Mouse (Mus musculus) limb, embryonic 15.5 days (tissue): ENCODE results near the gene Tex26. TPM values are rescaled to one million over a fixed set of nuclear protein-coding genes. Genes with fewer than 3 reads are reported as not detected.

Experiments used
- ATAC-seq: fragments of 200-750 bp; cut with Nextera tagmentation; 2 replicates; pipeline ENCODE4 v1.8.0; 2017; ENCODE audit warnings: low read depth, moderate TSS enrichment; ENCODE audit not compliant: insufficient number of reproducible peaks, low FRiP score, low TSS enrichment
- H3K27ac ChIP-seq: fragments of 300-500 bp; sonication (generic); 2 replicates; pipeline ENCODE4 v1.5.1; 2015; ENCODE audit warnings: moderate library complexity, mild to moderate bottlenecking, inconsistent platforms
- H3K27me3 ChIP-seq: fragments of 300-500 bp; sonication (generic); 2 replicates; pipeline ENCODE4 v1.6.1; 2015; ENCODE audit warnings: inconsistent platforms
- H3K36me3 ChIP-seq: fragments of 300-500 bp; sonication (generic); 2 replicates; pipeline ENCODE4 v1.6.1; 2015; ENCODE audit warnings: inconsistent platforms
- H3K4me1 ChIP-seq: fragments of 300-500 bp; sonication (generic); 2 replicates; pipeline ENCODE4 v1.6.1; 2015; ENCODE audit warnings: inconsistent platforms
- H3K4me2 ChIP-seq: fragments of 300-500 bp; sonication (generic); 2 replicates; pipeline ENCODE4 v1.6.1; 2015; ENCODE audit warnings: mild to moderate bottlenecking, inconsistent platforms
- H3K4me3 ChIP-seq: fragments of 300-500 bp; sonication (generic); 2 replicates; pipeline ENCODE4 v1.5.1; 2015; ENCODE audit warnings: mild to moderate bottlenecking, inconsistent platforms
- H3K9ac ChIP-seq: fragments of 300-500 bp; sonication (generic); 2 replicates; pipeline ENCODE4 v1.6.1; 2015; ENCODE audit warnings: inconsistent platforms
- H3K9me3 ChIP-seq: fragments of 300-500 bp; sonication (generic); 2 replicates; pipeline ENCODE4 v1.6.1; 2016; ENCODE audit warnings: inconsistent platforms
- WGBS: fragments of 180-500 bp; shearing (Covaris S2); methylation state at CpG from one replicate; pipeline ENCODE4 v1.1.7; 2015; 5-methylcytosine and 5-hydroxymethylcytosine counted together
- polyA plus RNA-seq: library from polyadenylated mRNA; unstranded; fragments of >200 nt; fragmentation: Nextera tagmentation; extraction: Ambion mirVana; gene quantifications from 2 replicates; pipeline ENCODE4 v1.2.1, GENCODE M21; 2015

The Tex26 gene
- polyA plus RNA-seq, 1 experiment from 2014 or later, result 0.41 TPM

- Histone ChIP-seq H3K27ac (no peak overlapping the region), H3K36me3 (no peaks in the 10 kb centered on the region), H3K4me2 (no peak overlapping the region), H3K4me3 (no peak overlapping the region), H3K4me1 (no peaks in the 10 kb centered on the region), H3K9me3 (no peaks in the 10 kb centered on the region), H3K27me3 (no peaks in the 10 kb centered on the region), H3K9ac (no peak overlapping the region)
- ATAC-seq, result no peak
- WGBS, result 42% methylated on average over 4 of the region's 4 CpGs
Measured at GRCm38 (mm10) chr5:149499936-149500335, 60.5 kb downstream of the Tex26 start.

DNA sequence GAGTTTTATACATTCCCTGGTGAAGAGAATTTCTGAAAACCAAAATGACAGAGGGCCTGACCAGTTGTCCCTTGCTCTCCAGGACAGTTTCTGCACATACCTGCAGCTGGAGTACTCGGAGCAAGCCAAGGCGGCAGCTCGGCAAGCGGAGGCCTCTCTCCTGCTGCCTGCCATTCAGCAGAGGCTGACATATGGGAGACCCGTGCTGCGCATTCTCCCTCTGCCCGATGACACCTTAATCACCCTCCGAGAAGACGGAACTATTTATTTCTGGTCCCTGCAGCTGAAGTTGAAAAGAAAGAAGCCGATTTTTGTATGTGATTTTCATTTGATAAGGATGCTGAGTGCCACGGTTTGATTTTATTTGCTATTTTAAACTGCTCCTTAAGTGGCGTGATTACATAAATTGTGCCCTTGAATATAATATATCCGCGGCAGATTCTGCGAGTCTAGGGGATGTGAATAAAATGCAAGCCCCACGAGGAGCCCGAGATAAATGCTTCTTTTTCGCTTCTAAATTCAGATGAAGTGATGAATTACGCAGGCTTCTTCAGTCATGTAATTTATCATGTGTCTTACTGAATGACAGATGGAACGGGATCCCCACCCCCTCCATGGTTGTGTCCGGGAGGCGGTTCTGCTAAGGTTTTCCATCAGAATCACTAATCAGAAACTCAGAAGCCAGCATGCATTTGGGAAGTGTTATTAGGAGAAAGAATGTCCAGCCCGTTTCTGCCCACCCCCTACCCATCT is 64.1 kb downstream of the Tex26 start:
- Histone ChIP-seq H3K27me3 (no peaks in the 10 kb centered on the region), H3K9me3 (no peaks in the 10 kb centered on the region), H3K27ac (no peak overlapping the region), H3K36me3 (no peaks in the 10 kb centered on the region), H3K4me3 (no peak overlapping the region), H3K9ac (no peak overlapping the region), H3K4me2 (no peak overlapping the region), H3K4me1 (no peaks in the 10 kb centered on the region)
- no peak for ATAC-seq
- 74% methylated on average over 23 of the region's 23 CpGs for WGBS

DNA sequence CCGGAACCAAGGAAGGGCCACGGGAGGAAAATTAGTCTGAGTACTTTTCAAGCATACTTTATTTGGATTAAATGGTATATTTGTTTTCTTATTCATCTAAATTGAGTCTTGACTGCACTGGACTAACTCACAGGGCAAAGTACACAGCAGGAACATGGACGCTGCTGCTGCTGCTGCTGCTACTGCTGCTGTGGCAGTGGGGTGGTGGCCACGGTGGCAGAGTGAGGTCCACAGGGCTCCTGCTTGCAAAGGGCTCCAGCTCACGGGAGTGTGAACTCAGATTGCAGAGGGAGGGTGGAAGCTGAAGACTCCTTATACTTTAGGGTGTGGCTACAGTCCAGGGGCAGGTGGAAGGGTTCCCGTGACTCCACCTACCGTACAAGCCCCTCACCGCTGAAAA is 65.5 kb downstream of the Tex26 start:
- no peak overlapping the region for H3K9ac ChIP-seq
- no peak overlapping the region for H3K4me2 ChIP-seq
- no peak overlapping the region for H3K27ac ChIP-seq
- no peak for ATAC-seq
- 80% methylated on average over 8 of the region's 8 CpGs for WGBS
- no peak overlapping the region for H3K4me3 ChIP-seq
- no peaks in the 10 kb centered on the region for H3K4me1 ChIP-seq
- no peaks in the 10 kb centered on the region for H3K27me3 ChIP-seq
- H3K9me3 ChIP-seq, result no peaks in the 10 kb centered on the region
- no peaks in the 10 kb centered on the region for H3K36me3 ChIP-seq

- Histone ChIP-seq H3K27ac (no peak overlapping the region), H3K36me3 (no peaks in the 10 kb centered on the region), H3K4me3 (no peak overlapping the region), H3K4me2 (no peak overlapping the region), H3K27me3 (no peaks in the 10 kb centered on the region), H3K9ac (no peak overlapping the region), H3K4me1 (no peaks in the 10 kb centered on the region), H3K9me3 (no peaks in the 10 kb centered on the region)
- no peak for ATAC-seq
- 100% methylated on average over 2 of the region's 2 CpGs for WGBS
Measured at GRCm38 (mm10) chr5:149506033-149506432, 66.6 kb downstream of the Tex26 start.

DNA sequence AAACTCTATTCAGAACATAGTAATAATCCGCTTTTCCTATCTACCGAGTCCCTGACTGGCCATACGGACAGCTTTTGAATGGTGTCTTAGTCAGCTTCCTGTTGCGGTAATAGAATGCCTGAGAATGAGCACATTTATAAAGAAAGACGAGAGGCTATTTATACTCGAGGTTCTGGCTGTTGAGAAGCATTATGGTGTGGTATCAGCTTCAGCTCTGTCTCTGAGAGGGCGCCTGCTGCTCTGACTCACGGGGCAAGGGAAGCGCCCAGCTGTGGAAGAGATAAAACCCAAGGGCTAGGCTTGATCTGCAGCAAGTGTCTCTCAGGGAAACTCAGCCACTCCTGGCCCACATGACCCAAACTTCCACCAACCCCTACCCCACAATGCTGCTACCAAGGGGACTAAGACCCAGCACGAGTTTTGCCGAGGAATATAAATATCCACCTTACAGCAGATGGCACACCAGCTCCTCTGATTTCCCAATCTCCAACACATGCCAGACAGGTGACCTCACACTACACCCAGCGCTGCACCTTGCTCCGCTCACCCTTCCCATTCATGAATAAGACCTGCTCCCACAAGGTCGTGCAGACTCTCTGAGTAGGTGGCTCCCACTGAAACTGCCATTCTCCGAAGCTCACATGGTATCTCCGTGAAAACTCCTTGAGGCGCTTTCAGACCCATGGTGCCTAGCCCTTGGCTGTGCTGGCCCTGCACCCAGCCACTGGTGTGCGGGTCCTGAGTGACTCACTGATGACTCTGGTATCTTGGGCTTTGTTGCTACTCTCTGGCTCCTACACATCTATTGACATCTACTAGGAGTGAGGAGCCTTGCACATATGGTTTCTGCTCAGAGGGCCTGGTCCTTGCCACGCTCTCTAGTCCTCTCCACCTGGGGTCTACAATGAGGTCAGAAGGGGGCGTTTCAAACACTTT is 68.9 kb downstream of the Tex26 start:
- H3K9ac ChIP-seq, result no peak overlapping the region
- no peaks in the 10 kb centered on the region for H3K9me3 ChIP-seq
- H3K4me2 ChIP-seq, result no peak overlapping the region
- ATAC-seq, result no peak
- H3K27me3 ChIP-seq, result no peaks in the 10 kb centered on the region
- H3K27ac ChIP-seq, result no peak overlapping the region
- H3K4me3 ChIP-seq, result no peak overlapping the region
- H3K4me1 ChIP-seq, result peaks cover 1% of the 10 kb centered on the region
- H3K36me3 ChIP-seq, result no peaks in the 10 kb centered on the region
- WGBS, result 79% methylated on average over 20 of the region's 20 CpGs

DNA sequence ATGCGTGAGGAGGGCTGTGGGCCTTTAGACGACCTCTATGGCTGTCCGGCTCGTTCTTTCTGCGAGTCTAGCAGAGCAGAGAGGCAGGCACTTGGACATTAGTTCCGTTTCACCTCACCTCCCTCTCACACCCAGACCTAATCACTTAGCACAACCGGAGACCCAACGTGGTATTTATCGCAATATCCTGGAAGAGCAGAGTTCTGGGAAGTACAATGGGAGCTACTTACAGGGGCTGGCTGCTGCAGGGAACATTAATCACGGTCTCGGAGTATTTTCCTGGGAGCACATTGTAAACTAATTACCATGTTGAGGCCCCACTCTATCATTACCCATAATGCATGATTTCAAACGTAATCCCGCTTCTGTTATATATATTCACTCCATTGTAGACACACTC is 70.9 kb downstream of the Tex26 start:
- Histone ChIP-seq H3K4me2 (no peak overlapping the region), H3K36me3 (no peaks in the 10 kb centered on the region), H3K27me3 (no peaks in the 10 kb centered on the region), H3K4me1 (peaks cover 18% of the 10 kb centered on the region), H3K27ac (no peak overlapping the region), H3K9ac (no peak overlapping the region), H3K9me3 (no peaks in the 10 kb centered on the region), H3K4me3 (no peak overlapping the region)
- no peak for ATAC-seq
- WGBS, result 65% methylated on average over 13 of the region's 13 CpGs

- Histone ChIP-seq H3K27ac (no peak overlapping the region), H3K27me3 (no peaks in the 10 kb centered on the region), H3K9me3 (no peaks in the 10 kb centered on the region), H3K9ac (no peak overlapping the region), H3K4me2 (no peak overlapping the region), H3K4me3 (no peak overlapping the region), H3K36me3 (no peaks in the 10 kb centered on the region), H3K4me1 (peaks cover 18% of the 10 kb centered on the region)
- 26% methylated on average over 3 of the region's 3 CpGs for WGBS
- ATAC-seq, result no peak
Measured at GRCm38 (mm10) chr5:149512695-149513094, 73.2 kb downstream of the Tex26 start.

DNA sequence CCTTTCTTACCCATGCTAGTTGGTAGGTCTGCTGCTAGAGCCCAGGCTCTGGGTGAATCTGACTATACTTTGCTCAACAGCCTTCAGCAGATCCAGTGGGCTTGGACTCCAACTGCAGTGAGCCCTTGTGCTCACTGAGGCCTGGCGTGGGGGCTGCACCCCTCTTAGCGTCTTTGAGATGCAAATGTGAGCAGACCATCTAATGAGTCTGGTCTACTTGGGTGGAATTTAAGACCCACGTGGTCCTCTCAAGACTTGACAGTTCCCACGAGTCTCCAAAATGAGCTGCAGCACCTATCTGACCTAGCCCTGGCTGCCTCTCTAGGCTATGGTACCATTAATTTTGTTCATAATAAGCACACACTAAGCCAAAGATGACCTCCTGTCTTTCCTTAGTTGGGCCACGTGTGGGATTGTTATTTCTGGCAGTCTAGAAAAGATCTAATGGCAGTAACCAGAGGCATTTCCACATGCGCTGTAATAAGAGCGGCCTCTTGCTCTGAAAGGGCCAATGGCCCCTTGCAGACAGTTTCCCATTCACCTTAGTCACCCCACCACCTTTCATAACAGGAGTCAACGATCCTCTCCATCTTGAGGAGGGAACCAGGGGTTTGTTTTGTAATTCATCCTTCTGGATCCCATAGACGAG is 74.1 kb downstream of the Tex26 start:
- no peaks in the 10 kb centered on the region for H3K9me3 ChIP-seq
- H3K36me3 ChIP-seq, result no peaks in the 10 kb centered on the region
- no peaks in the 10 kb centered on the region for H3K27me3 ChIP-seq
- H3K4me1 ChIP-seq, result peaks cover 18% of the 10 kb centered on the region
- H3K4me3 ChIP-seq, result no peak overlapping the region
- H3K9ac ChIP-seq, result no peak overlapping the region
- 0 out of 2 replicates have a peak, but pooled peaks have one; percentile 16 for ATAC-seq
- peak overlapping the region; percentile 71 for H3K27ac ChIP-seq
- WGBS, result 40% methylated on average over 9 of the region's 9 CpGs
- H3K4me2 ChIP-seq, result peak overlapping the region; percentile 35

GRCm38 (mm10) chr5:149514087-149514671 is 74.7 kb downstream of the Tex26 start:
- Histone ChIP-seq H3K4me3 (no peak overlapping the region), H3K27ac (peak overlapping the region; percentile 71), H3K4me2 (peak overlapping the region; percentile 35), H3K4me1 (peaks cover 18% of the 10 kb centered on the region), H3K9me3 (no peaks in the 10 kb centered on the region), H3K27me3 (no peaks in the 10 kb centered on the region), H3K36me3 (no peaks in the 10 kb centered on the region), H3K9ac (no peak overlapping the region)
- no peak for ATAC-seq
- WGBS, result 12% methylated on average over 14 of the region's 14 CpGs

- Histone ChIP-seq H3K27ac (peak overlapping the region; percentile 71; the same call in 1 of the 2 replicates), H3K36me3 (no peaks in the 10 kb centered on the region), H3K9ac (no peak overlapping the region), H3K27me3 (no peaks in the 10 kb centered on the region), H3K9me3 (no peaks in the 10 kb centered on the region), H3K4me2 (no peak overlapping the region), H3K4me3 (no peak overlapping the region), H3K4me1 (peaks cover 18% of the 10 kb centered on the region)
- no peak for ATAC-seq
- 27% methylated on average over 2 of the region's 3 CpGs for WGBS
Measured at GRCm38 (mm10) chr5:149514890-149515289, 75.4 kb downstream of the Tex26 start.

GRCm38 (mm10) chr5:149517116-149517515 is 77.7 kb downstream of the Tex26 start:
- no peak overlapping the region for H3K4me3 ChIP-seq
- H3K27me3 ChIP-seq, result no peaks in the 10 kb centered on the region
- no peak overlapping the region for H3K9ac ChIP-seq
- peaks cover 18% of the 10 kb centered on the region for H3K4me1 ChIP-seq
- H3K4me2 ChIP-seq, result no peak overlapping the region
- H3K27ac ChIP-seq, result no peak overlapping the region
- no peak for ATAC-seq
- no peaks in the 10 kb centered on the region for H3K36me3 ChIP-seq
- 73% methylated on average over 6 of the region's 6 CpGs for WGBS
- H3K9me3 ChIP-seq, result no peaks in the 10 kb centered on the region
